Mouse (Mus musculus) small intestine, adult 2 months (tissue): ENCODE measurements at regions not wholly inside any gene's neighbourhood (a gene's known extent, or its start where the extent isn't known, plus 50 kb on each side); places are given as distances from the start of the nearest gene placed in this dataset.

Experiments used
- H3K27ac ChIP-seq: fragments of 200-500 bp; 2 replicates; pipeline ENCODE4 v1.5.1; 2012; ENCODE audit warnings: low read depth, low read length, control low read depth, inconsistent platforms; ENCODE audit not compliant: insufficient read depth
- H3K27me3 ChIP-seq: fragments of 200-500 bp; 2 replicates; pipeline ENCODE4 v1.6.1; 2012; ENCODE audit warnings: mild to moderate bottlenecking, moderate library complexity, low read length, inconsistent platforms; ENCODE audit not compliant: control insufficient read depth, insufficient read depth
- H3K36me3 ChIP-seq: fragments of 200-500 bp; 2 replicates; pipeline ENCODE4 v1.6.1; 2012; ENCODE audit warnings: mild to moderate bottlenecking, low read length, control low read depth, inconsistent platforms; ENCODE audit not compliant: control insufficient read depth, insufficient read depth
- H3K4me1 ChIP-seq: fragments of 200-500 bp; 2 replicates; pipeline ENCODE4 v1.6.1; 2012; ENCODE audit warnings: low read length, inconsistent platforms, mixed read lengths; ENCODE audit not compliant: control insufficient read depth, insufficient read depth, insufficient read length
- H3K4me3 ChIP-seq: fragments of 200-500 bp; 2 replicates; pipeline ENCODE4 v1.5.1; 2012; ENCODE audit warnings: low read depth, mild to moderate bottlenecking, control low read depth, inconsistent platforms, low read length, moderate library complexity
- CTCF ChIP-seq: fragments of 200-500 bp; IDR thresholded peaks from 2 replicates; pipeline ENCODE4 v1.5.1; 2012; ENCODE audit warnings: low read depth, mild to moderate bottlenecking, control low read depth, inconsistent platforms, low read length, moderate library complexity, mixed read lengths; ENCODE audit not compliant: insufficient replicate concordance, insufficient read length; ENCODE audit errors: extremely low read depth
- POLR2A ChIP-seq: fragments of 200-500 bp; IDR thresholded peaks from 2 replicates; pipeline ENCODE4 v1.6.1; 2012; ENCODE audit warnings: low read depth, mild to moderate bottlenecking, control low read depth, inconsistent platforms, low read length, moderate library complexity
- WGBS: fragments of 180-500 bp; shearing (Covaris S2); methylation state at CpG from one replicate; pipeline ENCODE4 v1.1.7; 2018; 5-methylcytosine and 5-hydroxymethylcytosine counted together

- no peak for TF ChIP-seq CTCF
- no peak overlapping the region for H3K27ac ChIP-seq
- no peak overlapping the region for H3K4me3 ChIP-seq
- no peaks in the 10 kb centered on the region for H3K27me3 ChIP-seq
- H3K36me3 ChIP-seq: no peaks in the 10 kb centered on the region
- WGBS: 10% methylated on average over 5 of the region's 5 CpGs
- no peaks in the 10 kb centered on the region for H3K4me1 ChIP-seq
Observed at GRCm38 (mm10) chr8:15270290-15270689, 224.4 kb upstream of the BB014433 start.

- 89% methylated on average over 12 of the region's 12 CpGs for WGBS
- Histone ChIP-seq H3K4me1 (no peaks in the 10 kb centered on the region), H3K4me3 (no peak overlapping the region), H3K27me3 (no peaks in the 10 kb centered on the region), H3K27ac (no peak overlapping the region), H3K36me3 (no peaks in the 10 kb centered on the region)
- TF ChIP-seq POLR2A (no peak), CTCF (no peak)
Observed at GRCm38 (mm10) chr8:15244770-15245485, 199.1 kb upstream of the BB014433 start.

- TF ChIP-seq POLR2A (no peak), CTCF (no peak)
- no peaks in the 10 kb centered on the region for H3K27me3 ChIP-seq
- H3K4me3 ChIP-seq: no peak overlapping the region
- no peak overlapping the region for H3K27ac ChIP-seq
- 60% methylated on average over 3 of the region's 3 CpGs for WGBS
- no peaks in the 10 kb centered on the region for H3K36me3 ChIP-seq
- no peaks in the 10 kb centered on the region for H3K4me1 ChIP-seq
Observed at GRCm38 (mm10) chr8:15235410-15235809, 189.5 kb upstream of the BB014433 start.

GRCm38 (mm10) chr8:15233241-15233640 lies 187.4 kb upstream of the BB014433 start:
- H3K27ac ChIP-seq: no peak overlapping the region

GRCm38 (mm10) chr8:15230217-15230616 lies 184.3 kb upstream of the BB014433 start:
- H3K27me3 ChIP-seq: no peaks in the 10 kb centered on the region
- H3K4me3 ChIP-seq: no peak overlapping the region
- WGBS: 66% methylated on average over 2 of the region's 2 CpGs
- H3K27ac ChIP-seq: no peak overlapping the region
- no peaks in the 10 kb centered on the region for H3K4me1 ChIP-seq
- TF ChIP-seq POLR2A: no peak
- no peak for TF ChIP-seq CTCF
- H3K36me3 ChIP-seq: no peaks in the 10 kb centered on the region

More at GRCm38 (mm10) chr8:15233241-15233640, 187.4 kb upstream of the BB014433 start:
- no peaks in the 10 kb centered on the region for H3K27me3 ChIP-seq
- no peak for TF ChIP-seq POLR2A
- no peak for TF ChIP-seq CTCF
- WGBS: 60% methylated on average over 8 of the region's 8 CpGs
- H3K4me3 ChIP-seq: no peak overlapping the region
- no peaks in the 10 kb centered on the region for H3K4me1 ChIP-seq
- H3K36me3 ChIP-seq: no peaks in the 10 kb centered on the region

GRCm38 (mm10) chr8:15221211-15221912 lies 175.5 kb upstream of the BB014433 start:
- WGBS: 41% methylated on average over 13 of the region's 13 CpGs
- no peak overlapping the region for H3K27ac ChIP-seq
- H3K27me3 ChIP-seq: no peaks in the 10 kb centered on the region
- H3K36me3 ChIP-seq: no peaks in the 10 kb centered on the region
- TF ChIP-seq POLR2A: no peak
- TF ChIP-seq CTCF: peak; percentile 52; the same call in 1 of the 2 replicates
- no peaks in the 10 kb centered on the region for H3K4me1 ChIP-seq
- no peak overlapping the region for H3K4me3 ChIP-seq

GRCm38 (mm10) chr8:15209856-15210521 lies 164.1 kb upstream of the BB014433 start:
- H3K27ac ChIP-seq: no peak overlapping the region
- H3K36me3 ChIP-seq: no peaks in the 10 kb centered on the region
- H3K27me3 ChIP-seq: no peaks in the 10 kb centered on the region
- TF ChIP-seq POLR2A (no peak), CTCF (no peak)
- no peak overlapping the region for H3K4me3 ChIP-seq
- no peaks in the 10 kb centered on the region for H3K4me1 ChIP-seq
- 24% methylated on average over 6 of the region's 6 CpGs for WGBS
